Mouse (Mus musculus): ENCODE measurements around the gene Mark1. TPM values are rescaled to one million over a fixed set of nuclear protein-coding genes. Genes with fewer than 3 reads are reported as not detected.

Gene Mark1
- total RNA-seq, 2 experiments from 2014 or later: 104 TPM

DNA sequence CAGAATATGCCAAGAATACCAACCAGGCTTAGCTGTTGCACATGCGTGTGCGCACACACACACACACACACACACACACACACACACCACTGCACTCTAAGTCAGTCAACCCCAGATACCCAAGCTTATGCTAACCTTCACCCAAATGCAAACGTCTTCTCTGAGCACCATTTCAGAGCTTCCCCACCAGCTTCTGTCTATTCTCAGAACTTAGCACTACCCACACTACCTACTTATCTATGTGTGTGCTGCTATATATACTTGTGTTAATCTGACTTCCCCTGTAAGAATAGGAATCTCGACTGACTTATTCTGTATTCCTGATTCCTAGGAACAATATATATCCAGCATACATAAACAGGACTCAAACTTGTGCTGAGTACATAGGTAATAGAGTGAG is 30.0 kb downstream of the Mark1 start:
- DNase-seq (ENCODE audit: extremely low spot score in 1 of 2, low spot score in 2 of 2): no peak
- intact Hi-C loops (cut with DNase I): loop anchor here (5.0 kb wide), 1 partner anchor 218 kb away; no protein-coding TSS in a partner anchor

DNA sequence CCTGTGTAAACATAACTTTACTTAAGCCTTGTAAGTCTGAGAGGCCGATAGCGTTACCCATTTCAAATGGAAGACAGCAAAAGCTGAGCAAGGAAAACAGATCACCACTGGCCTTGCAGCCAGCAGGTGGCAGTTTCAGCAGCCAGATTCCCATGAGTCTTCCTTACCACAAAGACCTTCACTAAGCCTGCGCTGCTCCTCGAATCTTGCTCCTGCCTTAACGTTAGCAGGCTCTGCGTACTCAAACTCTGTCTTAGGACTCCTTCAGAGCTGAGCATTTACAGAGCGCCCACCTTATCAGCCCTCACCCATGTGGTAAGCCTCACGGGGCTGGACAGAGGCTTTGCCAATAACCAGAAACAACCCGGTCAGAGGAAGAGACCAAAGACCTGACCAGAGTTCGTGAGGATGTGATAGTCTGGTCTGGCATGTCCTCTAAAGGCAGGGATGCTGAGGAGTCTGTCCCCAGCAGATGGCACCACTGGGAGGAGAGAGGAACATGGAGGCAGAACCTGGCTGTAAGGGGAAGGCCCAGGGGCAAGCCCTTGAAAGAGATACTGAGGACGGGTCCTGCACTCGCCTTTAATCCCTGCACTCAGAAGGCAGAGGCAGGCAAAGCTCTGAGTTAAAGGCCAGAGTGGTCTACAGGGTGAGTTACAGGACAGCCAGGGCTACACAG is 33.5 kb downstream of the Mark1 start:
- intact Hi-C loops (cut with DNase I): loop anchor here (5.0 kb wide), 1 partner anchor 221 kb away; no protein-coding TSS in a partner anchor
- peak; percentile 37 to 80 for DNase-seq (ENCODE audit: extremely low spot score in 1 of 2, low spot score in 2 of 2)

DNA sequence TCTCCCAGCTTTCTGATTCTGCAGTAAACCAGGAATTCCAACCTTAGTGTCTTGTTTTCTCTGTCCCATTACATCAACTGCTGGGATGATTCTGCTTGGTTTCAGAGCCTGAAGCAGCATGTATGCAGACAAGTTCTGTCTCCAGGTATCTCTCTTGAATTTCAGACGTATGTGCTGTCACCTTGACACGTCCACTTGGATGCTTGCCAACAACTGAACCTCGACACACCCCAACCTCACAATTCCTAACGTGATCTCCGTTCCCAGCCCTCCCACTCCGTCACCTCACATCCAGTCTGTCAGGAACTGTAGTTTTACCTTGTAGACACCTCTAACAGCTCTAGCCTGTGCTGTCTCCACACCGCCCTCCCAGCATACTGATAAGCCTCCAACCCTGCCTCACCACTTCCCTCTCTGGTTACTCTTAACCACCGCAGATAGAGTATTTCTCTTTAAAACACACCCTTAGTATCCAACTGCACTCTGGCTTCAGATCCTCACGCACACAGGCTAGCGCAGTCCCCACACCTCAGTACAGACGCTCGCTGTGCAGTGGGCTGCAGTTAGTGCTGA is 36.2 kb downstream of the Mark1 start:
- no peak for DNase-seq (ENCODE audit: extremely low spot score in 1 of 2, low spot score in 2 of 2)
- intact Hi-C loops (cut with DNase I): no loop called here

DNA sequence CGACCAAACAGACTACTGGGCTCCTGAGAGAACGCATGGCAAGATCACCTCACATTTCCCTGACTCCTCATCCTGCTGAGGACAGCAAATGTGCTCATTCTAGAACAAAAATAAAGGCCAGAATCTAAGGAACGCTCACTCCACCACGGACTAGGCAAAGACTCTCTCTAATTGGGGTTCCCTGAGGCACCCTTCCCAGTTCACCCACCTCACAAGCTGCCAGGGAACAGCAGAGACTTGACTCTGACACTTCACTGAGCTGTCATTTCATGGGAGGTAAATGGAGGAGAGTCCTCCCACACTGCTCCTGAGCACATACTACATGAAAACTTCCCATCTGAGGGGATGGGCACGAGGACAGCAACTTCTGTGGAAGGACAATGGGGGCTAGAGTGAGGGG is 37.5 kb downstream of the Mark1 start:
- no peak for DNase-seq (ENCODE audit: extremely low spot score in 1 of 2, low spot score in 2 of 2)
- intact Hi-C loops (cut with DNase I): no loop called here

DNA sequence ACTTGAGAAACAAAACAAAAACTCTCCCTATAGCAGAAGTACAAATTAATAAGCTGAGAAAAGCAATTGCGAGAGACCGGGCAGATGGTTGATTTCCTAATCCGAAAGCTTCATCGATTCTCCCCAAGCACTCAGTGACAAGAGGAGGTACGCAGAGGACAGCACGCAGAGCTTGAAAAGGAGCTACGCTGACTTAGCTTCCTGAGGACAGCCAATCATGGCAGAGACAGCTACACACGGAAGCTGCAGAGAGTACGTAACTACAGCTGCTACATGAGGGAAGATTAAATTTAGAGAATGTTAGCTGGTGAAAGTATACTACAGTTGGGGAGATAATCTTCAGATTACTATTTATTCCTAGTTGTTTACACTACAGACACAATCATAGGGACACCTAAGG is 40.6 kb downstream of the Mark1 start:
- intact Hi-C loops (cut with DNase I): no loop called here
- no peak for DNase-seq (ENCODE audit: extremely low spot score in 1 of 2, low spot score in 2 of 2)

DNA sequence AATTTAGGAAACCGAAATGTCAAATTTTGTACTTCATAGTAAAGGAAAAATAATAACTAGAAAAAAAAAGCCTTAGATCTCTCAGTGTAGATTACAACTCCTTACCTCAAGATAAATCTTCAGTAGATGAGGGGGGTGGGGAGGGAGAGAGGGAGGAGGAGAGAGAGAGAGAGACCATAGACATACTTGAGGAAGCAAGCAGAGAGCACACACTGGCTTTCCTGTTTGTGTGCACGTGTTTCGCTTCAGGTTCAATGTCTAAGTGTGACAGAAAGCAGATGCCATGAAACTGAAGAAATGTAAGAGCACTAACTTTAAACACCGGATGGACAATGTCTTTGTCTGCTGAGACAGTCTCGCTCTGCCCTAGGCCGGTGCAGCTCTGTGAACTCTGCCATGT is 41.0 kb downstream of the Mark1 start:
- intact Hi-C loops (cut with DNase I): no loop called here
- DNase-seq (ENCODE audit: extremely low spot score in 1 of 2, low spot score in 2 of 2): no peak

DNA sequence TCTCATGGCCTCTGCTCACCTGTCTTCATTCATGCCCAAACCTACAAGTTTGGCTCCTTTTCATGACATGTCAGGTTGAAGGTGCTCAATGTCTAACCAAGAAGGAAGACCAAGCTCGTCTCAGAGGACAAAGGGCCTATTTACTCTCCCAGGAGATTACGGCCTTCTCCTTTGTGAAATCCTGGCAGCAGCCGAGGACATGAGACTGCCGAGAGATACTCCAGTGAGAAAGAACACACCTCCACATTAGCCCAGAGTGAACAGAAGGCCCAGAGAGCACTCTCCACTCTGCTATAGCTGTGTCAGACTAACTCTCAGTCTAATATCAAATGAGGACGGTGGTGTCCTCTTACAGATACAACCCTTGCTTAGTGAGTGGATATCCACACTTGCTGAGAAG is 47.6 kb downstream of the Mark1 start:
- no peak for DNase-seq (ENCODE audit: extremely low spot score in 1 of 2, low spot score in 2 of 2)
- intact Hi-C loops (cut with DNase I): no loop called here

DNA sequence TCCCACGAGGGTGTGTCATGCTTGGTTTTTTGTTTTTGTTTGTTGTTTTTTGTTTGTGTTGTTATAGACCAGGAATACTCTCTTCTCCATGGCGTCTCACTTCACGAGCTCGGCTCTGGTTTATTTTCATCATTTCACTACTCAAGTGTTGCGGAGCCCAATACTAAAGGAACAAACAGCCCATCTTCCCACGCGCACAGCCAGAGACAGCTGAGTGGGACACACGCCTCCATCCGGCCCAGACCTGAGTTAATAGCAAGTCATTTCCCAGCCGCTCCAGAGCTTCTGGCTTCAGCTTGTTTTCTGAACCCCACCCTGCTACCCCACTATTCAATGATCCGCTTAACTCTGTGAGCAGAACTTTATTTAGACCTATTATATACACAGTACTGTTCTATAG is 48.3 kb downstream of the Mark1 start:
- no peak for DNase-seq (ENCODE audit: extremely low spot score in 1 of 2, low spot score in 2 of 2)
- intact Hi-C loops (cut with DNase I): no loop called here

DNA sequence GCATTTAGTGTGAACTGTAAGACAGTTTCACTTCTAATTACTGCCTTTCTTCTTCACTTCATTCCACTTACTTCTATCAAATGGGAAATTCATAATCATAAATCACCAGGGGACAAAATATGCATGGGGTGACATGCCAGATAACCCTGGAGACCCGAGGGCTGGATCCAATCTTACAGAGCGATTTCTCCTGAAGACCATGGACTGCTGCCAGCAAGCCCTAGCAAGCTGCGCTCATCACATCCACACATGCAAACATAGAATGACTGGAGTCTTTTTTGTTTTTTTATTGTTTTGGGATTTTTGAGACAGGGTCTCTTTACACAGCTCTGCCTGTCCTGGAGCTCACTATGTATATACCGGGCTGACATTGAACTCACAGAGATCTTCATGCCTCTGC is 61.3 kb downstream of the Mark1 start:
- intact Hi-C loops (cut with DNase I): no loop called here
- no peak for DNase-seq (ENCODE audit: extremely low spot score in 1 of 2, low spot score in 2 of 2)

DNA sequence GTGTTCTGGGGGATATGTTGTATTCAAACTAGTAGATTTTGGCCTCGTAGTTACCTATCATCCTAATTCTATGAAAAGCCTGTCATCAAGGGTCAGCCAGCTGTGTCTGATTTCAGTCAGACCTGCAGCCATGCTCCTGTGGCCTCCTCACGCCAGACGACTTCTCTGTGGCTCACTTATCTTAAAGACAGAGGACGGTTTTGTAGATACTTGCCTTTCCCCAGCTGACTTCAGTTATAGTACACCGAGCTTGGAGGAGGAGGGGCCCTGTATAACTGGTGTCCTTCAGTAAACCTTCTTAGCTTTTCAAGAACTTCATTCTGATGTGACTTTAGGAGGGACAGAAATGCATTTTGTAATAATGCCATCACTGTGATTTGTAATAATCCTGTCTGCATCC is 63.4 kb downstream of the Mark1 start:
- no peak for DNase-seq (ENCODE audit: extremely low spot score in 1 of 2, low spot score in 2 of 2)
- intact Hi-C loops (cut with DNase I): no loop called here

DNA sequence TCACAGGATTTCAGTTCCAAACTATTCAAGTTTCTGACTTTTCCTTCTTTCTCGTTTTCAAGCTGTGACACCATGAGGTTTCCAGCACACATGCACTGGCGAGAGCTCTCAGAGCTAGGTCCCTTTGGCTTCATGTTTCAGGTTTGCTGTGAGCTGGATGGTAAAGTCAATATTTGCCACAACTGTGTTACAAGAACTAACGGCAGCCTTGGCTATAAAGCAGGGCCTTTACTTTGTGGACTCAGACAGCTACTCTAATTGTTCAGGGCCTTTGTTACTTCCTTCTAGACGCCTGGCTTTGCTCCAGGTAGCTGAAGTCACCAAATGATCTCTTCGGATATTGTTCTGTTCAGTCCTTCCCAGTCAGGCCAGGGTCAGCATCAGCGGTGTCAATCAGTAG is 63.9 kb downstream of the Mark1 start:
- intact Hi-C loops (cut with DNase I): no loop called here
- DNase-seq (ENCODE audit: extremely low spot score in 1 of 2, low spot score in 2 of 2): no peak

DNA sequence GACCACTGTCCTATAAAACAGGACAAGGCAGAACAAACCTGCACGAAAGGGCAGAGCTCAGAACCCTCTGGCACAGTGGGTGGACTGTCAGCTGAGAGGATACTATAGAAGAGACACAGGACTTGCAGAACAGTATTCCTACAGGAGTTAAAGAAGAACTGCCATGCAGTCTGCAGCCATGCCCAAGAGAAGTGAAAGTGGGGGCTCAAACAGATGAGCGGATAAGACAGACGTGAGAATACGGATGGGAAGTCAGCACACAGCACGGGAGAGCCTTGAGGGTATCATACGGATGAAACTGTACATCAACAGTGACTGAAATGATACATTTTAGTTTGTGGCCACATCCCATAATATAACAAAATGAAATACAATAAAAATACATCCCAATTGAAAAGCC is 68.3 kb downstream of the Mark1 start:
- no peak for DNase-seq (ENCODE audit: extremely low spot score in 1 of 2, low spot score in 2 of 2)
- intact Hi-C loops (cut with DNase I): no loop called here

DNA sequence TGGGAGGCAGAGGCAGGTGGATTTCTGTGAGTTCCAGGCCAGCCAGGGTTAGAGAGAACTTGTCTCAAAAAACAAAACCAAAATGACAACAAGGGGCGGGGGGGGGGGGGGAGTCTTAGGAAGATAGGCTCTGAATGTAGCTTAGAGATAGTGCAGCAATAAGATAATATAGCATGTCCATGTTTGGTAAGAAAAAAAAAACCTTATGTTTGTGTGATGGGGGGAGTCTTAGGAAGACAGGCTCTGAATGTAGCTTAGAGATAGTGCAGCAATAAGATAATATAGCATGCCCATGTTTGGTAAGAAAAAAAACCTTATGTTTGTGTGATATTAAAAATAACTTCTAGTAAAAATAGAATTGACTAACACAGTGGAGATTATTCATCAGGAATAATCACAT is 71.0 kb downstream of the Mark1 start:
- no peak for DNase-seq (ENCODE audit: extremely low spot score in 1 of 2, low spot score in 2 of 2)
- intact Hi-C loops (cut with DNase I): no loop called here

DNA sequence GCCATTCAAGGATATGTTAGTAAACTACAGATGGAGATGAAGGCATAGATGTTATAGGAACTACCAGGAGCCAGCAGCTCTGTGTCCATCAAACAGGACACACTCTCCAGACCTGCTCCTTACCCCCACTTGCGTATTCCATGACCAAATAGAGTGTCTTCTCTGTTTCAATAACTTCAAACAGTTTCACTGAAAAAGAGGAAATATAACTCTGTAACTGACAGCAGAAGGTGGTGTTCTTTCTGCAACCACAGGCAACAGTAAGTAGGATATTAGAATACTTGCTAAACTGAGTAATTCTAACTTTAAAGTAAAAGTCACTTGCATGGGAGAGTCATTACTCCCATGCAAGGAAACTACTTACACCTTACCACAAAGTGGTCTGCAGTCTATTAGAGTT is 71.5 kb downstream of the Mark1 start:
- intact Hi-C loops (cut with DNase I): no loop called here
- DNase-seq (ENCODE audit: extremely low spot score in 1 of 2, low spot score in 2 of 2): no peak

DNA sequence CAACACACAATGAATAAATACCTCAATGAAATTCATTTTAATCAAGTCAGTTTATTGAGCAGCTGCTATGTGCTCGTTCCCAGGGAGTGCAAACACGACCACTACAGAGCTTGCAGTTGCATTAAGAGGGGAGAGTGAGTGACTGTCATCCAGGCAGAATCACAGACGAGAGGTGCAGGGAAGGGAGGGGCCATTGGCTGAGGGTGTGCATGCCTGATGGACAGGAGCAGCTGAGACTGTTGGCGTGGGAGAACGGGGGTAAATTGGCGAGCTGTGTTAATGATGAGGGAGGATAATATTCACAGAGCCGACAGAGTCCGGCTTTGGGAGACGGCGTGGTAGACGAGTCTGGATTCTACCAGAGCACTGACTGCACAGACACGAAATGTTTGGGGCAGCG is 76.5 kb downstream of the Mark1 start:
- intact Hi-C loops (cut with DNase I): no loop called here
- no peak for DNase-seq (ENCODE audit: extremely low spot score in 1 of 2, low spot score in 2 of 2)

DNA sequence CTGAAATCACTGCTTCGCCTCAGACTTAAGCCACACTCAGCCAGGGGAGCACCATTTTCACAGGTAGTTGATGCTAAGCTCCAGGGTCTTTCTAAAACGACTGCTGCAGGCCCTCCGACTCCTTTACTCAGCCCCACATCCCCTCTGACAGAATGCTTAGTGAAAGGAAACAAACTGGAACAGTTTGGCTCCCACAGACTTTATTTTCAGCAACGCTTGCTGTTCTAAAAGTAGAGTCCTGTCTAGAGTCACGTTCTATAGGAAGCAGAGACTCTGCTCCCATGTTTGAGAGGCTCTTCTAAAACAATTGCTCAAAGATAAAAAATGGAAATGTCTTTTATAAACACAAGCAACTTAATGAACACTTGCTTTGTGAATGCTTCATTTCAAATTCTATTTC is 79.3 kb downstream of the Mark1 start:
- no peak for DNase-seq (ENCODE audit: extremely low spot score in 1 of 2, low spot score in 2 of 2)
- intact Hi-C loops (cut with DNase I): no loop called here

DNA sequence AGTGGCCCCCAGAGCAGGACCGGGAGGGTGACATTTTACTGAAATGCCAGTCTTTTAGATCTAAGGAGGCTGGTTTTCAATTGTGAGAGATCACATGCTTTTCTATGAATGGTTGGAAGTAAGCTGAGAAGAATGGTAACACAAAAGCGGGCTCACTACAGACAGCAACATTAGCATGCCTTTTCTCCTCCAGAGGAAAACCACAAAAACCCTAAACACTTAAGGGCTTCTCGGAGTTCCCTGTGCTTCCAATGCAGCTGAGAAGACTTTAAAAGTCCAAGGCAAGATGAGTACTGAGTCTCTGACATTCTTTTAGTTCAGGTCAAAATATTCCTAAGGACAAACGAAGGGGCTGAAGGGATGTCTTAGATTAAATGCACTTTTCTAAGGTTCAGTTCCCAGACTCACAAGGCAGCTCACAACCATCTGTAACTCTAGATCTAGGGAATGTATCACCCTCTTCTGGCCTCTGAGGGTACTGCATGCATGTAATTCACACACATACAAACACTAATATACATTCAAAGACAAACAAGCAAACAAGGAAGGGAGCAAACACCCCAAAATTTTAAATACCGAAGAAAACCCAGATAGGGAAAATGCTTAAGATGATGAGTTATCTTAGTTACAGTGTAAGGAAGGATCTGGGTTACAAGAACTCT is 81.0 kb downstream of the Mark1 start:
- DNase-seq (ENCODE audit: extremely low spot score in 1 of 2, low spot score in 2 of 2): no peak
- intact Hi-C loops (cut with DNase I): no loop called here

DNA sequence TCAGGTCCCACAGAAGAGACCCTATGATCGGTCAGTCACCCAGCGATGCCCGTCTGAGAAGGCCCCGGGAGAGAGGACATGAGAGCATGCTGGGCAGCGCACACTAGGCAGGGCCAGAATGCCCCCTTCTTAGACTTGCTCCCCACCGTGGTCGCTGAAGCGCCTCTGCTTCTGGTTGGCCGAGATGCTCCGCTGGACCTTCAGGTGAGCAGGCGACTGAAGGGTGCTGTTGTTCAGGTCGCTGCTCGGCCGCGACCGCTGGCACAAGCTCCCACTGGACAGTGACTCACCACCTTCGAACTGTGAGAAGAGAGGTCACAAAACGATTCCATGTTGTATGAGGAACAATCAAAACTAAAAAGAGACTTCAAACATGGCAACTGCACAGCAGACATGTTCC is 87.0 kb downstream of the Mark1 start:
- DNase-seq (ENCODE audit: extremely low spot score in 1 of 2, low spot score in 2 of 2): no peak
- intact Hi-C loops (cut with DNase I): no loop called here

DNA sequence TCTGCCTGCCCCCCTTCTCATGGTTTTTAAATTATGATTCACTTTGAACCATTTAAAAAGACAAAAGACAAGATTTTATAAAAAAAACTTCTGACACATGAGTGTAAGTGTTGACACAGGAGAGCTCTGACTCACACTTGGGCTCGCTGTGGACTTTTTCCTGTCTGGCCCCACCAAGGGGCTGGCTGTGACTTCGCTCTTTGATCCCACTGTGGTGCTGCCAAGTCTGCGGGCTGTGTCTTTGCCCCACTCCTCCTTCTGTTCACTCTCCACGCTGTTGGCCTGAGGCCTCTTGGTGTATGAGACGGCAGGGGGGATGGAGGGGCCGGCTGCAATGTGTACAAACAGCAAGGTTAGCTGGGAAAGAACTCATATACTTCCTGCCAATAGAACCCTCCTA is 87.5 kb downstream of the Mark1 start:
- intact Hi-C loops (cut with DNase I): no loop called here
- peak in 1 of 2 experiments; percentile 65 for DNase-seq (ENCODE audit: extremely low spot score in 1 of 2, low spot score in 2 of 2)

DNA sequence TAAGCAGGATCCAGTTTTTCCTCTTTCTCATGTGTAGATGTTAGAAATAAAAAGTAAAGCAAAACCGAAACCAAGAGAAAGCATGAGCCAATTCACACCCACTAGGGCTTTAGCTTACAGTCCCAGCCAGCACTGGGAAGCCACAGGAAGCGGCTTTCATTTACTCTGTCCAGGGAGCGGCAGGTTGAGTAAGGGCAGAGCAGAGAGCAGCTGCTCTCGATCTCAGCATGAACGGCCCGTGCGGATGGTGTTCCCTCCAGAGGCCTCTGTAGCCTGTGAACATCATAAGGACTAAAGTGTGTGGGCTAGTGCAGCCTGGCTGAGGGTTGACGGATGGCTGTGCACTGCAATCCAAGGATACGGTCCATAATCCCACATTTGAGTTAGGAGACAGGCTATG is 90.8 kb downstream of the Mark1 start:
- no peak for DNase-seq (ENCODE audit: extremely low spot score in 1 of 2, low spot score in 2 of 2)
- intact Hi-C loops (cut with DNase I): loop anchor here (10.0 kb wide), 1 partner anchor 286 kb away; no protein-coding TSS in a partner anchor
